Mouse (Mus musculus) kidney, postnatal 0 days (tissue): Measurements from ENCODE around the gene Olfr622. TPM values are rescaled to one million over a fixed set of nuclear protein-coding genes. Genes with fewer than 3 reads are reported as not detected.

Experiments used
- ATAC-seq: fragments of 200-750 bp; cut with Nextera tagmentation; replicated peaks from 2 replicates; pipeline ENCODE4 v1.8.0; 2017; ENCODE audit warnings: low read depth, moderate number of reproducible peaks, moderate TSS enrichment, moderate library complexity; ENCODE audit not compliant: low FRiP score
- DNase-seq: peaks from one replicate; pipeline ENCODE4 v3.0.0-alpha.2; 2016; ENCODE audit warnings: low spot score
- H3K27ac ChIP-seq: fragments of 300-500 bp; sonication (generic); 2 replicates; pipeline ENCODE4 v1.5.1; 2014; ENCODE audit warnings: mild to moderate bottlenecking
- H3K27me3 ChIP-seq: fragments of 300-500 bp; sonication (generic); 2 replicates; pipeline ENCODE4 v1.6.1; 2014; ENCODE audit warnings: low read length, mixed read lengths; ENCODE audit not compliant: insufficient read depth
- H3K36me3 ChIP-seq: fragments of 300-500 bp; sonication (generic); 2 replicates; pipeline ENCODE4 v1.6.1; 2014; ENCODE audit warnings: low read length, mixed read lengths; ENCODE audit not compliant: insufficient read depth
- H3K4me1 ChIP-seq: fragments of 300-500 bp; sonication (generic); replicated peaks from 2 replicates; pipeline ENCODE4 v1.6.1; 2014; ENCODE audit warnings: antibody characterized with exemption, low read length, mixed read lengths; ENCODE audit not compliant: insufficient read depth
- H3K4me2 ChIP-seq: fragments of 300-500 bp; sonication (generic); 2 replicates; pipeline ENCODE4 v1.6.1; 2014; ENCODE audit warnings: mild to moderate bottlenecking, low read length, moderate library complexity, mixed read lengths
- H3K4me3 ChIP-seq: fragments of 300-500 bp; sonication (generic); replicated peaks from 2 replicates; pipeline ENCODE4 v1.5.1; 2014; ENCODE audit warnings: low read depth, low read length
- H3K9ac ChIP-seq: fragments of 300-500 bp; sonication (generic); 2 replicates; pipeline ENCODE4 v1.6.1; 2014; ENCODE audit warnings: low read depth, low read length
- H3K9me3 ChIP-seq: fragments of 300-500 bp; sonication (generic); replicated peaks from 2 replicates; pipeline ENCODE4 v1.6.1; 2016; ENCODE audit warnings: low read length, inconsistent platforms, mixed read lengths
- CTCF ChIP-seq: IDR thresholded peaks from 2 replicates; pipeline ENCODE4 v1.5.1; 2016; ENCODE audit warnings: antibody characterized with exemption, low read depth, mild to moderate bottlenecking, moderate library complexity
- WGBS: fragments of 180-500 bp; shearing (Covaris S2); extraction: QIAGEN DNeasy Blood & Tissue Kit; methylation state at CpG from one replicate; pipeline ENCODE4 v1.1.7; 2014; 5-methylcytosine and 5-hydroxymethylcytosine counted together
- polyA plus RNA-seq: library from polyadenylated mRNA; unstranded; fragments of >200 nt; fragmentation: Nextera tagmentation; extraction: Ambion mirVana; gene quantifications from 2 replicates; pipeline ENCODE4 v1.2.1, GENCODE M21; 2015

Gene Olfr622
- polyA plus RNA-seq = not detected in 2 replicates

DNA sequence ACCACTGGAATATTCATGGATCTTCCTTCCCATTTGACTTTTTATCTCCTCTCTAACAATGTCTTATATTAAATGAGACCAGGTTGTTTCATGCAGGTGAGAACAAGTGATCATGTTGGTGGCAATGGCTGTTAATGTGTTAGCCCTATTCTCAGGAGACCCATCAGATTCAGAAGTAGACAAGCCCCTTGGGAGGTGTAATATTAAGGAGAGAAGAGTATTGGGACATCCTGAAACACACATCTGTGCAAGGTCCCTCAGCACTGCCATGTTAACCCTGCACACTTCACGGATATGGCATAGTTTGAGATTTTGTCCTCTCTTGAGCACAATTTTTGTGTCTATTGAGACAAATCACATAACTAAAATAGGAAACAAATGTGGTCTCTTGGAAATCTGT, at the start of gene Olfr622:
Gene Olfr622, minus strand, starts transcription at position 101 of the 400 bp plus-strand sequence.
- Histone ChIP-seq H3K4me2 (no peak within 1 kb of the TSS), H3K27ac (no peak within 1 kb of the TSS), H3K9me3 (no peaks in the 10 kb centered on the region), H3K9ac (no peak within 1 kb of the TSS), H3K4me3 (no peak within 1 kb of the TSS), H3K27me3 (no peaks in the 10 kb centered on the region), H3K36me3 (no peaks in the 10 kb centered on the region), H3K4me1 (no peaks in the 10 kb centered on the region)
- ATAC-seq (no peak), DNase-seq (no peak)
- no peak for TF ChIP-seq CTCF
- WGBS = 90% methylated on average over 1 of the region's 1 CpGs

DNA sequence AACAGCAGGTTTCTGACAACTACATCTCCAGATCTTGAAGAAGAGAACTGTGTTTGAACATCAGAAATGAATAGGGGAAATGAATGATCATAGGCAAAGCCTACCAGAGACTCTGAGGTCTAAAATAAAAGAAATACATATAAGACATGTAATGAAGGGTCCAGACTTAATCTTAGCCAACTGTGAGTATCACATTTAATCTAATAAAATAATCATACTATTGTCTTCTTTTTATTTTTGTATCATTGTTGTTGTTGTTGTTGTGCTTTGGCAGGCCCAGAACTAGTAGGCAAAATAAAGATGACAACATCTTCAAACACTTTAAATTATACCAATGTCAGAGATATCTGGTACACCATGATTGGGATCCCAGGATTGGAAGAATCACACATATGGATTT, 39.9 kb upstream of the Olfr622 start, which contains the start of gene Olfr625-ps1:
Gene Olfr625-ps1, plus strand, starts transcription at position 301 of the 400 bp plus-strand sequence.
- Histone ChIP-seq H3K27me3 (no peaks in the 10 kb centered on the region), H3K9ac (no peak within 1 kb of the TSS), H3K36me3 (no peaks in the 10 kb centered on the region), H3K9me3 (no peaks in the 10 kb centered on the region), H3K4me1 (no peaks in the 10 kb centered on the region), H3K4me3 (no peak within 1 kb of the TSS), H3K27ac (no peak within 1 kb of the TSS), H3K4me2 (no peak within 1 kb of the TSS)
- DNase-seq (no peak), ATAC-seq (no peak)
- no peak for TF ChIP-seq CTCF

DNA sequence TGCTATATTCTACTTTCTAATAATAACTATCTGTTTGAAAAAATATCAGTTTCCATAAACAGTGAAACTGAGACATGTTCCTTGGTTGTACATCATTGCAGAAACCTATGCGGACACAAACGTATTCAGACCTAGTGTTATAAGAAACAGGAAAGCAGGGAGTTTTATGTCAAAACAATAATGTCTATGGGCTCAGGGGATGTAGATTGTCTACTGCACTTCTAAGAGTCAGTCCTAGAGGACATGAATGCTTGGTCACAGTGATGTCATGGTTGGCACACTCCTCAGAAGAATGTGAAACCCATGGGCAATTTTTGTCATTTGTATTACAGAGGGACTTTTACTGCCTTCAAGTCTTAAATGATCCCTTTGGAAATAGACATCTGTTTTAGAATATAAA, 28.6 kb upstream of the Olfr622 start, which contains the start of gene Olfr624:
Gene Olfr624, minus strand, starts transcription at position 101 of the 400 bp plus-strand sequence.
- Histone ChIP-seq H3K4me3 (no peak within 1 kb of the TSS), H3K36me3 (no peaks in the 10 kb centered on the region), H3K27ac (no peak within 1 kb of the TSS), H3K9ac (no peak within 1 kb of the TSS), H3K4me1 (no peaks in the 10 kb centered on the region), H3K27me3 (no peaks in the 10 kb centered on the region), H3K4me2 (no peak within 1 kb of the TSS), H3K9me3 (no peaks in the 10 kb centered on the region)
- DNase-seq = no peak
- WGBS = 92% methylated on average over 2 of the region's 2 CpGs
- no peak for ATAC-seq
- TF ChIP-seq CTCF = no peak

DNA sequence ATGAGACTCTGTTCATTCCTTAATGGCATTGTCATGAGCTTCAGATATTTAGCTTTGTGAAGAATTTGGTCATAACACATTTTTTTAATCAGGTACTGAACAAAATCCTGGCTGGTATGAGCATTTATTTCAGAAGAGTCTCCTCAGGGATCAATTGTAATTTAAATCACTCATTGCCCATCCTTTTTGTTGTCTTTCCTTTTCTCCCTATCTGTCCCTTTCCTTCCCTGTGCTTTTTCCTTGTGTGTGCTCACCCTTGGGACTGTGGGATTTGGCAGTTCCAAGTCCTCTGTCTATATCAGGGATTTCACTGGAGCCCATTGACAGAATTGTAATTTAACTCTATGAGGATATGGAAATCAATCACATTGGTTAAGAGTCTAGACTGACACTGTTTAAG, 21.1 kb upstream of the Olfr622 start, which contains the start of gene Olfr623:
Gene Olfr623, minus strand, starts transcription at position 101 of the 400 bp plus-strand sequence.
- Histone ChIP-seq H3K4me3 (no peak within 1 kb of the TSS), H3K4me1 (no peaks in the 10 kb centered on the region), H3K4me2 (no peak within 1 kb of the TSS), H3K27me3 (no peaks in the 10 kb centered on the region), H3K27ac (no peak within 1 kb of the TSS), H3K9ac (no peak within 1 kb of the TSS), H3K36me3 (no peaks in the 10 kb centered on the region), H3K9me3 (no peaks in the 10 kb centered on the region)
- ATAC-seq (no peak), DNase-seq (no peak)
- TF ChIP-seq CTCF = no peak

DNA sequence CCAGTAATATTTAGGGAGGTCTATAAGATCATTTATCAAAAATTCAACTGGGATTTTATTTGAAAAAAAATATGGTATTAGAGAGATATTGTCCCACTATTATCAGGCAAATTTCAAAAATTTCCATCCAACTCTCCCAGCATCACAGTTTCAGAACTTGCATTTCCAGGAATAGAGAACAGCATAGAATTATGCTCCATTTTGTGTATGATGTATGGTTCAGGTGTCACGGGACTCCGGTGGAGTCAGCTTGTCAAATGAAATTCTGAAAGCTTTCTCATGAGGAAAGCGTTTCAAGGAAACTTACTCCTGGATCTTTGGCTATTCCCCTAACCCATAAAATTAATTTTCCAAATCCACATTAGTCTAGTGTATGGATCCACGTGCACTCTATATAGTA, 1.6 kb upstream of the Olfr622 start:
- no peak for TF ChIP-seq CTCF
- Histone ChIP-seq H3K9ac (no peak overlapping the region), H3K36me3 (no peaks in the 10 kb centered on the region), H3K4me2 (no peak overlapping the region), H3K27ac (no peak overlapping the region), H3K4me3 (no peak overlapping the region), H3K9me3 (no peaks in the 10 kb centered on the region), H3K4me1 (no peaks in the 10 kb centered on the region), H3K27me3 (no peaks in the 10 kb centered on the region)
- DNase-seq (no peak), ATAC-seq (no peak)
- 71% methylated on average over 4 of the region's 4 CpGs for WGBS

DNA sequence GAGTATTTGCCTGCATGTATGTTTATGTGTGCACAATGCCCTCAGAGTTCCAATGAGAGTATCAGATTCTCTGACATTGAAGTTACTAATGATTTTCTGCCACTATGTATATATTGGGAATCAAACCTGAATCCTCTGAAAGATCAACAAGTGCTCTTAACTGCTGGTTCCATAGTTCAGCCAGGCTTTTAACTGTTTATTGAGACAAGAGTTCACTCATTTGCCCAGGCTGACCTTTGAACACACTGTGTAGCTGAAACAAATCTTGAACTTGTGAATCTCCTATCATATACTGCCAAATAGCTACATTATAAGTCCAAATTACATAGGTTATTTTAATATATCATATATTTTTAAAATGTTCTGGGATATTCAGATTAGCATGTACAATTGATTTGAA, 5.7 kb downstream of the Olfr622 start:
- Histone ChIP-seq H3K27ac (no peak overlapping the region), H3K4me2 (no peak overlapping the region), H3K9ac (no peak overlapping the region), H3K4me3 (no peak overlapping the region), H3K36me3 (no peaks in the 10 kb centered on the region), H3K9me3 (no peaks in the 10 kb centered on the region), H3K4me1 (no peaks in the 10 kb centered on the region), H3K27me3 (no peaks in the 10 kb centered on the region)
- no peak for DNase-seq
- no peak for ATAC-seq
- TF ChIP-seq CTCF = no peak

DNA sequence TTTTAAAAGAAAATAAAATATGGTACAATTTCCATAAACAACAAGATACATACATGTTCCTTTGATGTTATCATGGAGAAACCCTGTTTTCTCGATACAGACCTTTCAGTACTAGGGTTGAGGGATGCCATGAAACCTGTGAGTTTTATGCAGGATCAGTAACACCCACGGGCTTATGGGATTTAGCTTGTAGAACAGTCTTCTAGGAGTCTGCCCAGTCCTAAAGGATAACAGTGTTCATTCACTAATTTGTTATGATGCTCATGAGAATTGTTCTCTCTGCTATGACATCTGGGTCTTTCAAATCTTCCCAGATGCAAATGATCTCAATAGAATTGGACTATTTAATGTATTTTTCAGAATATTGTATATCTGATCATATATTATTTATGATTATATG, 30.1 kb downstream of the Olfr622 start, which contains the start of gene Olfr620:
Gene Olfr620, minus strand, starts transcription at position 101 of the 400 bp plus-strand sequence.
- no peak within 1 kb of the TSS for H3K4me3 ChIP-seq
- H3K27me3 ChIP-seq = no peaks in the 10 kb centered on the region
- H3K4me2 ChIP-seq = no peak within 1 kb of the TSS
- TF ChIP-seq CTCF = no peak
- H3K36me3 ChIP-seq = no peaks in the 10 kb centered on the region
- DNase-seq (no peak), ATAC-seq (no peak)
- no peaks in the 10 kb centered on the region for H3K9me3 ChIP-seq
- H3K9ac ChIP-seq = no peak within 1 kb of the TSS
- H3K4me1 ChIP-seq = no peaks in the 10 kb centered on the region
- WGBS = 57% methylated on average over 2 of the region's 2 CpGs
- no peak within 1 kb of the TSS for H3K27ac ChIP-seq
